Mouse (Mus musculus) heart, embryonic 14.5 days (tissue): Measurements from ENCODE around the gene Ptpdc1. TPM values are rescaled to one million over a fixed set of nuclear protein-coding genes. Genes with fewer than 3 reads are reported as not detected.

ENCODE experiments used
- ATAC-seq: fragments of 200-750 bp; cut with Nextera tagmentation; 2 replicates; pipeline ENCODE4 v1.8.0; 2017; ENCODE audit warnings: low read depth, moderate TSS enrichment; ENCODE audit not compliant: insufficient number of reproducible peaks, insufficient read depth, low FRiP score
- H3K27ac ChIP-seq, 2 experiments: fragments of 200-500 bp in 1 of 2; fragments of 300-500 bp in 1 of 2; sonication (generic) in 1 of 2; replicated peaks in 1 of 2; 2 replicates each; pipeline ENCODE4 v1.5.1; 2012 to 2014; ENCODE audit warnings: low read depth in 2 of 2, low read length in 2 of 2, control low read depth in 1 of 2, mild to moderate bottlenecking in 1 of 2, mixed read lengths in 1 of 2; ENCODE audit not compliant: control insufficient read depth in 1 of 2, insufficient read depth in 1 of 2
- H3K27me3 ChIP-seq: fragments of 300-500 bp; sonication (generic); 2 replicates; pipeline ENCODE4 v1.6.1; 2014; ENCODE audit warnings: mild to moderate bottlenecking, low read length, control low read depth; ENCODE audit not compliant: control insufficient read depth, insufficient read depth
- H3K36me3 ChIP-seq: fragments of 300-500 bp; sonication (generic); 2 replicates; pipeline ENCODE4 v1.6.1; 2014; ENCODE audit warnings: mild to moderate bottlenecking, control low read depth, low read length, mixed read lengths; ENCODE audit not compliant: control insufficient read depth, insufficient read depth
- H3K4me1 ChIP-seq, 2 experiments: fragments of 200-500 bp in 1 of 2; fragments of 300-500 bp in 1 of 2; sonication (generic) in 1 of 2; 2 replicates each; pipeline ENCODE4 v1.6.1; 2012 to 2014; ENCODE audit warnings: low read length in 2 of 2, control low read depth in 1 of 2, mixed read lengths in 1 of 2; ENCODE audit not compliant: control insufficient read depth in 2 of 2, insufficient read depth in 2 of 2
- H3K4me2 ChIP-seq: fragments of 300-500 bp; sonication (generic); 2 replicates; pipeline ENCODE4 v1.6.1; 2014; ENCODE audit warnings: mild to moderate bottlenecking, low read length
- H3K4me3 ChIP-seq, 2 experiments: fragments of 200-500 bp in 1 of 2; fragments of 300-500 bp in 1 of 2; sonication (generic) in 1 of 2; 2 replicates each; pipeline ENCODE4 v1.5.1; 2012 to 2014; ENCODE audit warnings: low read length in 2 of 2, mild to moderate bottlenecking in 2 of 2, control low read depth in 1 of 2, low read depth in 1 of 2, moderate library complexity in 1 of 2; ENCODE audit not compliant: control insufficient read depth in 1 of 2, insufficient read depth in 1 of 2
- H3K9ac ChIP-seq: fragments of 300-500 bp; sonication (generic); 2 replicates; pipeline ENCODE4 v1.6.1; 2014; ENCODE audit warnings: mild to moderate bottlenecking, low read length
- H3K9me3 ChIP-seq: fragments of 300-500 bp; sonication (generic); 2 replicates; pipeline ENCODE4 v1.6.1; 2016; ENCODE audit warnings: low read length, control low read depth; ENCODE audit not compliant: control insufficient read depth
- WGBS: fragments of 180-500 bp; shearing (Covaris S2); extraction: QIAGEN DNeasy Blood & Tissue Kit; methylation state at CpG from one replicate; pipeline ENCODE4 v1.1.7; 2014; 5-methylcytosine and 5-hydroxymethylcytosine counted together
- polyA plus RNA-seq: library from polyadenylated mRNA; unstranded; fragments of >200 nt; fragmentation: Nextera tagmentation; extraction: Ambion mirVana; gene quantifications from 2 replicates; pipeline ENCODE4 v1.2.1, GENCODE M21; 2014

The Ptpdc1 gene
- polyA plus RNA-seq = 7.1 and 8.6 TPM in 2 replicates

DNA sequence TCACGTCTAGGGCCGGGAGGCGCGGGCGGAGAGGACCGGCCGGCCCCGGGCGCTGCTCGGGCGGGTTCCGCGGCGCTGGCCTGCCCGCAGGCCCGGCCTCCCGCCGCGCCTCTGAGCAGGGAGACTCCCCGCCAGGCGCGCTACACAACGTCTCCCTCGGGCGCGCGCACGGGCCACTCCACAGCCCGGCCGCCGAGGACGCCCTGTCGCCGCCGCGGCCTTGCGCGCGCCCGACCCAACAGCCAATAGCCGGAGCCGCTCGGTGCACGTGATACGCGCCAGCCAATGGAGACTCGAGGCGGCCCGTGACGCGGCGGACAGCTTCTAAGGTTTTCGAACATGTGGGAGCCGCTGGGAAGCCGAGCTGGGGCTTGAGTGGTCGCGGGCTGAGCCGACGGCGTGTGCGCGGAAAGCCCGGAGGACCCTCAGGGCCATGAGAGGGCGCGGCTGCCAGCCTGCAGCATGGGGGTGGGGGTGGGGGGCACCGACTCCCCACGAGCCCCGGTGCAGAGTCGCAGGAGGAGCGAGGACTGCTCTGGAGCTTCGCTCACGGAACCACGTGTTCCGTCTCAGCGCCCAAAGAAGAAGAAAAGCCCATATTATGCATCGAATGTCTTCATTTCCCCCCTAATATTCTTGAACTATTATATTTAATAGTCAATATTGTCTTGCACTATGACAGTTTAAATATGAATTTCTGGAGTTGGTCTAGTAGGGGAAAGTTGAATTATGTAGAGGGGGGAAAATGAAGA lies at the start of gene Ptpdc1:
TSS of gene Ptpdc1 (minus strand) at position 232 of the 752 bp plus-strand sequence.
- Histone ChIP-seq H3K4me1 (peaks cover 2% of the 10 kb centered on the region in 2 experiments; a peak in 2 of 4 replicates), H3K9ac (peak within 1 kb of the TSS; percentile 87), H3K9me3 (no peaks in the 10 kb centered on the region), H3K36me3 (no peaks in the 10 kb centered on the region), H3K27me3 (no peaks in the 10 kb centered on the region), H3K27ac (peak within 1 kb of the TSS; percentile 51 to 71; a peak in 3 of 4 replicates), H3K4me3 (peak within 1 kb of the TSS; percentile 74 to 81), H3K4me2 (peak within 1 kb of the TSS; percentile 87)
- peak; percentile 99 for ATAC-seq
- WGBS = 2% methylated on average over 76 of the region's 76 CpGs

DNA sequence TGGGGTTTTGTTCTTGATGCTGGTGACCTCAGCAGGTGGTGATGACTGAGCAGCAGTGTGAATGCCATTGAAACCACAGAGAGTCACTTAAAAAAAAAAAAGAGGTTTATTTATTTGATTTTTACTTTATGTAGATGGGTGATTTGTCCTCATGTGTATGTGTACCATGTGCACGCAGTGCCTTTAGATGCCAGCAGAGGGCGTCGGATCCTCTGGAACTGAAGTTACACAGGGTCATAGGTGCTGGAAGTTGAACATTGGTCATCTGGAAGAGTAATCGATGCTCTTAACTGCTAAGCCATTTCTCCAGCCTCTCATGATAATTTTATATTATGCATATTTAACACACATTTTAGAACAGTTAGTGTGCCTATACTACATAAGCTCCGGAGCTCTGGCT lies 49.1 kb upstream of the Ptpdc1 start:
- 75% methylated on average over 5 of the region's 5 CpGs for WGBS
- H3K4me2 ChIP-seq = no peak overlapping the region
- peaks cover 0 to 1% of the 10 kb centered on the region in 2 experiments; a peak in 2 of 4 replicates for H3K4me1 ChIP-seq
- ATAC-seq = no peak
- peaks cover 66% of the 10 kb centered on the region for H3K27me3 ChIP-seq
- H3K9me3 ChIP-seq = peaks cover 7% of the 10 kb centered on the region
- no peak overlapping the region for H3K9ac ChIP-seq
- H3K27ac ChIP-seq = no peak overlapping the region
- H3K36me3 ChIP-seq = no peaks in the 10 kb centered on the region
- no peak overlapping the region for H3K4me3 ChIP-seq

- H3K36me3 ChIP-seq = no peaks in the 10 kb centered on the region
- WGBS = 2% methylated on average over 24 of the region's 24 CpGs
- H3K27ac ChIP-seq = no peak overlapping the region
- H3K4me2 ChIP-seq = peak overlapping the region; percentile 49
- H3K9ac ChIP-seq = peak overlapping the region; percentile 0; the same call in 1 of the 2 replicates
- peaks cover 7% of the 10 kb centered on the region for H3K9me3 ChIP-seq
- H3K4me3 ChIP-seq = peak overlapping the region; percentile 22 to 23
- H3K4me1 ChIP-seq = peaks cover 3 to 14% of the 10 kb centered on the region in 2 experiments; a peak in 3 of 4 replicates
- ATAC-seq = no peak
- H3K27me3 ChIP-seq = peaks cover 78% of the 10 kb centered on the region
Observed at GRCm38 (mm10) chr13:48672312-48672840, 46.9 kb upstream of the Ptpdc1 start.

GRCm38 (mm10) chr13:48668976-48669534 lies 43.6 kb upstream of the Ptpdc1 start:
- Histone ChIP-seq H3K9ac (peak overlapping the region; percentile 21; the same call in 1 of the 2 replicates), H3K27ac (no peak overlapping the region), H3K4me1 (peaks cover 3 to 14% of the 10 kb centered on the region in 2 experiments; a peak in 3 of 4 replicates), H3K36me3 (no peaks in the 10 kb centered on the region), H3K9me3 (no peaks in the 10 kb centered on the region), H3K4me2 (peak overlapping the region; percentile 63), H3K4me3 (peak overlapping the region; percentile 34 to 39), H3K27me3 (peaks cover 95% of the 10 kb centered on the region)
- ATAC-seq = no peak
- under 1% methylated on average over 34 of the region's 34 CpGs for WGBS

DNA sequence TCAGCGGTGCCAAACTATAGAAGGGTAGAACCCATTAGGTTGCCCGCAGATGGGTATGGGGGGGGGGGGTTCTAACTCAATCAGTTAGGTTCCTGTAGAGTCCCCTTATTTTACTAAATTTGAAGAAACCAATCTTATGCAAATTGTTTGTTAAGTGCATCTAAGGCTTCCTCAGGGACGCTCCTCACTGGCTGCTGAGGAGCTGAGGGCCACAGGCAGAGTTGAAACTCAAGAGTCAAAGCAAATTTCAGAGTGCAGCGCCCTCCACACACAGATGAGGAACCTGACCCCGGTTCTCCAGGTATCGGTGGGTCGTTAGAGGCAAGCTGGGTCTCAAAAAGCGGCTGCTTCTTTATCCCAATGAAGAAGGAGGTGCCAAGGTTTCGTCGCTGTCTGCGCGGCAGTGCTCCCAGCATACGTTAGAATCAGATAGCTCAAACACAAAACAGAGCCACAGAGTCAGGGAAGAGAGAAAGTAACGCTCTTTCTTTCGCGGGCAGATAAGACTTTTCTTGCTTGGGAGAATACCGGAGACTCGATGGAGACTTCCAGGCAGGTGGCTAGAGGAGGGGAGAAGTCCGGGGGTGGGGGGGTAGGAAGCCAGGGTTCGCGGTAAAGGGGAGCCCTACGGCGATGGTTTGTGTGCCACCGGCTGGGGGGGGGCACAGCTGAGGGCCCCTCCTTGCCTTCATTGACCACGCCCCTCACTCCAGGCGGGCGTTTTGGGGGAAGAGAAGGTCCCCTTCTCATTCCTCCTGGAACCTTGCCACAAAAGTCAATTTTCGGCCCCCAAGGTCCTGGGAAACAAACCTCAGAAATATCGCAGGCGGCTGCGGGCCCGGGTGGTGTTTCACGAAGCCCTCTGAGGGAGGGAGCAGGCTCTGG lies 42.9 kb upstream of the Ptpdc1 start:
- peak overlapping the region; percentile 21; the same call in 1 of the 2 replicates for H3K9ac ChIP-seq
- no peak overlapping the region for H3K27ac ChIP-seq
- peaks cover 3 to 14% of the 10 kb centered on the region in 2 experiments; a peak in 3 of 4 replicates for H3K4me1 ChIP-seq
- ATAC-seq = no peak
- H3K36me3 ChIP-seq = no peaks in the 10 kb centered on the region
- WGBS = 2% methylated on average over 33 of the region's 33 CpGs
- peak overlapping the region; percentile 34 to 39 for H3K4me3 ChIP-seq
- peaks cover 95% of the 10 kb centered on the region for H3K27me3 ChIP-seq
- no peaks in the 10 kb centered on the region for H3K9me3 ChIP-seq
- peak overlapping the region; percentile 63 for H3K4me2 ChIP-seq

GRCm38 (mm10) chr13:48667461-48667860 lies 42.0 kb upstream of the Ptpdc1 start:
- Histone ChIP-seq H3K9ac (no peak overlapping the region), H3K27ac (no peak overlapping the region), H3K9me3 (no peaks in the 10 kb centered on the region), H3K36me3 (no peaks in the 10 kb centered on the region), H3K4me2 (no peak overlapping the region), H3K4me1 (peaks cover 3 to 22% of the 10 kb centered on the region in 2 experiments; a peak in 3 of 4 replicates), H3K4me3 (no peak overlapping the region), H3K27me3 (peaks cover 96% of the 10 kb centered on the region)
- ATAC-seq = no peak
- WGBS = 9% methylated on average over 4 of the region's 4 CpGs
